Mouse (Mus musculus) neural tube, embryonic 12.5 days (tissue): ENCODE data around the gene Lrrtm4. TPM values are rescaled to one million over a fixed set of nuclear protein-coding genes. Genes with fewer than 3 reads are reported as not detected.

Source experiments
- ATAC-seq: fragments of 200-750 bp; cut with Nextera tagmentation; 2 replicates; pipeline ENCODE4 v1.8.0; 2017; ENCODE audit warnings: low read depth, mild to moderate bottlenecking, moderate TSS enrichment, moderate library complexity; ENCODE audit not compliant: low FRiP score
- H3K27ac ChIP-seq: fragments of 300-500 bp; sonication (generic); 2 replicates; pipeline ENCODE4 v1.5.1; 2016
- H3K27me3 ChIP-seq: fragments of 300-500 bp; sonication (generic); replicated peaks from 2 replicates; pipeline ENCODE4 v1.6.1; 2016; ENCODE audit warnings: mild to moderate bottlenecking
- H3K36me3 ChIP-seq: fragments of 300-500 bp; sonication (generic); 2 replicates; pipeline ENCODE4 v1.6.1; 2016; ENCODE audit warnings: mild to moderate bottlenecking
- H3K4me1 ChIP-seq: fragments of 300-500 bp; sonication (generic); 2 replicates; pipeline ENCODE4 v1.6.1; 2016
- H3K4me2 ChIP-seq: fragments of 300-500 bp; sonication (generic); replicated peaks from 2 replicates; pipeline ENCODE4 v1.6.1; 2016; ENCODE audit warnings: mild to moderate bottlenecking
- H3K4me3 ChIP-seq: fragments of 300-500 bp; sonication (generic); 2 replicates; pipeline ENCODE4 v1.5.1; 2016
- H3K9ac ChIP-seq: fragments of 300-500 bp; sonication (generic); 2 replicates; pipeline ENCODE4 v1.6.1; 2016; ENCODE audit warnings: mild to moderate bottlenecking
- H3K9me3 ChIP-seq: fragments of 300-500 bp; sonication (generic); 2 replicates; pipeline ENCODE4 v1.6.1; 2016; ENCODE audit warnings: mild to moderate bottlenecking
- WGBS: fragments of 180-500 bp; shearing (Covaris S2); methylation state at CpG from one replicate; pipeline ENCODE4 v1.1.7; 2016; 5-methylcytosine and 5-hydroxymethylcytosine counted together
- polyA plus RNA-seq: library from polyadenylated mRNA; unstranded; fragments of >200 nt; fragmentation: Nextera tagmentation; extraction: Ambion mirVana; gene quantifications from 2 replicates; pipeline ENCODE4 v1.2.1, GENCODE M21; 2016

Gene Lrrtm4
- polyA plus RNA-seq, 1 experiment from 2014 or later = 6.3 TPM

GRCm38 (mm10) chr6:80582225-80582624 is 563.5 kb downstream of the Lrrtm4 start:
- Histone ChIP-seq H3K9ac (no peak overlapping the region), H3K4me1 (no peaks in the 10 kb centered on the region), H3K27me3 (no peaks in the 10 kb centered on the region), H3K9me3 (no peaks in the 10 kb centered on the region), H3K4me3 (no peak overlapping the region), H3K36me3 (no peaks in the 10 kb centered on the region), H3K27ac (no peak overlapping the region), H3K4me2 (no peak overlapping the region)
- 92% methylated on average over 1 of the region's 1 CpGs for WGBS
- ATAC-seq = no peak

GRCm38 (mm10) chr6:80589776-80590175 is 571.1 kb downstream of the Lrrtm4 start:
- Histone ChIP-seq H3K9me3 (no peaks in the 10 kb centered on the region), H3K4me1 (no peaks in the 10 kb centered on the region), H3K4me3 (no peak overlapping the region), H3K9ac (no peak overlapping the region), H3K27ac (no peak overlapping the region), H3K27me3 (no peaks in the 10 kb centered on the region), H3K4me2 (no peak overlapping the region), H3K36me3 (no peaks in the 10 kb centered on the region)
- 41% methylated on average over 1 of the region's 1 CpGs for WGBS
- ATAC-seq = no peak

GRCm38 (mm10) chr6:80619508-80619907 is 600.8 kb downstream of the Lrrtm4 start:
- Histone ChIP-seq H3K4me3 (no peak overlapping the region), H3K4me1 (no peaks in the 10 kb centered on the region), H3K27ac (no peak overlapping the region), H3K9me3 (no peaks in the 10 kb centered on the region), H3K27me3 (no peaks in the 10 kb centered on the region), H3K9ac (no peak overlapping the region), H3K36me3 (no peaks in the 10 kb centered on the region), H3K4me2 (no peak overlapping the region)
- no peak for ATAC-seq
- 88% methylated on average over 2 of the region's 2 CpGs for WGBS

GRCm38 (mm10) chr6:80622676-80623334 is 604.1 kb downstream of the Lrrtm4 start:
- no peak overlapping the region for H3K27ac ChIP-seq
- no peaks in the 10 kb centered on the region for H3K36me3 ChIP-seq
- no peaks in the 10 kb centered on the region for H3K4me1 ChIP-seq
- ATAC-seq = no peak
- no peaks in the 10 kb centered on the region for H3K27me3 ChIP-seq
- WGBS = 91% methylated on average over 6 of the region's 6 CpGs
- no peak overlapping the region for H3K4me3 ChIP-seq
- no peak overlapping the region for H3K4me2 ChIP-seq
- no peaks in the 10 kb centered on the region for H3K9me3 ChIP-seq
- no peak overlapping the region for H3K9ac ChIP-seq

GRCm38 (mm10) chr6:80625509-80625908 is 606.8 kb downstream of the Lrrtm4 start:
- Histone ChIP-seq H3K4me3 (no peak overlapping the region), H3K27ac (no peak overlapping the region), H3K27me3 (no peaks in the 10 kb centered on the region), H3K9me3 (no peaks in the 10 kb centered on the region), H3K4me1 (no peaks in the 10 kb centered on the region), H3K36me3 (no peaks in the 10 kb centered on the region), H3K9ac (no peak overlapping the region), H3K4me2 (no peak overlapping the region)
- no peak for ATAC-seq
- 91% methylated on average over 4 of the region's 4 CpGs for WGBS

GRCm38 (mm10) chr6:80662729-80663128 is 644.1 kb downstream of the Lrrtm4 start:
- H3K4me2 ChIP-seq = no peak overlapping the region
- no peaks in the 10 kb centered on the region for H3K9me3 ChIP-seq
- H3K9ac ChIP-seq = no peak overlapping the region
- no peaks in the 10 kb centered on the region for H3K4me1 ChIP-seq
- H3K4me3 ChIP-seq = no peak overlapping the region
- no peak overlapping the region for H3K27ac ChIP-seq
- H3K27me3 ChIP-seq = no peaks in the 10 kb centered on the region
- no peaks in the 10 kb centered on the region for H3K36me3 ChIP-seq
- WGBS = 86% methylated on average over 5 of the region's 5 CpGs
- ATAC-seq = no peak

- Histone ChIP-seq H3K27me3 (no peaks in the 10 kb centered on the region), H3K4me1 (no peaks in the 10 kb centered on the region), H3K4me2 (no peak overlapping the region), H3K27ac (no peak overlapping the region), H3K9me3 (no peaks in the 10 kb centered on the region), H3K9ac (no peak overlapping the region), H3K4me3 (no peak overlapping the region), H3K36me3 (no peaks in the 10 kb centered on the region)
- no peak for ATAC-seq
- 68% methylated on average over 4 of the region's 4 CpGs for WGBS
Measured at GRCm38 (mm10) chr6:80664039-80664438, 645.4 kb downstream of the Lrrtm4 start.

GRCm38 (mm10) chr6:80704183-80704582 is 685.5 kb downstream of the Lrrtm4 start:
- H3K9ac ChIP-seq = no peak overlapping the region
- H3K27ac ChIP-seq = no peak overlapping the region
- H3K4me1 ChIP-seq = no peaks in the 10 kb centered on the region
- H3K4me2 ChIP-seq = no peak overlapping the region
- no peaks in the 10 kb centered on the region for H3K27me3 ChIP-seq
- ATAC-seq = no peak
- 58% methylated on average over 2 of the region's 2 CpGs for WGBS
- H3K9me3 ChIP-seq = no peaks in the 10 kb centered on the region
- H3K4me3 ChIP-seq = no peak overlapping the region
- no peaks in the 10 kb centered on the region for H3K36me3 ChIP-seq

GRCm38 (mm10) chr6:80720468-80720867 is 701.8 kb downstream of the Lrrtm4 start:
- 54% methylated on average over 5 of the region's 5 CpGs for WGBS
- no peaks in the 10 kb centered on the region for H3K4me1 ChIP-seq
- no peak for ATAC-seq

GRCm38 (mm10) chr6:80733416-80733815 is 714.7 kb downstream of the Lrrtm4 start:
- no peak for ATAC-seq
- 89% methylated on average over 3 of the region's 3 CpGs for WGBS
- Histone ChIP-seq H3K27ac (no peak overlapping the region), H3K36me3 (no peaks in the 10 kb centered on the region), H3K4me2 (no peak overlapping the region), H3K9me3 (no peaks in the 10 kb centered on the region), H3K4me3 (no peak overlapping the region), H3K4me1 (no peaks in the 10 kb centered on the region), H3K9ac (no peak overlapping the region), H3K27me3 (no peaks in the 10 kb centered on the region)

More at GRCm38 (mm10) chr6:80720468-80720867, 701.8 kb downstream of the Lrrtm4 start:
- Histone ChIP-seq H3K9me3 (no peaks in the 10 kb centered on the region), H3K27me3 (no peaks in the 10 kb centered on the region), H3K27ac (no peak overlapping the region), H3K9ac (no peak overlapping the region), H3K4me3 (no peak overlapping the region), H3K36me3 (no peaks in the 10 kb centered on the region), H3K4me2 (no peak overlapping the region)

- ATAC-seq = no peak
- Histone ChIP-seq H3K4me2 (no peak overlapping the region), H3K4me1 (no peaks in the 10 kb centered on the region), H3K27me3 (no peaks in the 10 kb centered on the region), H3K36me3 (no peaks in the 10 kb centered on the region), H3K9me3 (no peaks in the 10 kb centered on the region), H3K9ac (no peak overlapping the region), H3K27ac (no peak overlapping the region), H3K4me3 (no peak overlapping the region)
- WGBS = 77% methylated on average over 2 of the region's 2 CpGs
Measured at GRCm38 (mm10) chr6:80750769-80751168, 732.1 kb downstream of the Lrrtm4 start.

- Histone ChIP-seq H3K9me3 (no peaks in the 10 kb centered on the region), H3K4me1 (no peaks in the 10 kb centered on the region), H3K9ac (no peak overlapping the region), H3K36me3 (no peaks in the 10 kb centered on the region), H3K4me3 (no peak overlapping the region), H3K4me2 (no peak overlapping the region), H3K27me3 (no peaks in the 10 kb centered on the region), H3K27ac (no peak overlapping the region)
- 82% methylated on average over 5 of the region's 5 CpGs for WGBS
- no peak for ATAC-seq
Measured at GRCm38 (mm10) chr6:80760641-80761204, 742.0 kb downstream of the Lrrtm4 start.

- no peak overlapping the region for H3K27ac ChIP-seq
- H3K9me3 ChIP-seq = no peaks in the 10 kb centered on the region
- no peak overlapping the region for H3K4me3 ChIP-seq
- no peaks in the 10 kb centered on the region for H3K36me3 ChIP-seq
- H3K9ac ChIP-seq = no peak overlapping the region
- H3K4me2 ChIP-seq = no peak overlapping the region
- no peak for ATAC-seq
- H3K4me1 ChIP-seq = no peaks in the 10 kb centered on the region
- no peaks in the 10 kb centered on the region for H3K27me3 ChIP-seq
Measured at GRCm38 (mm10) chr6:80786282-80786681, 767.6 kb downstream of the Lrrtm4 start.
